Mouse (Mus musculus): ENCODE data around the gene Rilpl1.
"Not testable (repeated sequence)": the region's sequence is repeated elsewhere in the genome, so short reads cannot be mapped to it uniquely, and the experiment has no call there.

Gene Rilpl1

GRCm38 (mm10) chr5:124491732-124492131 is 39.5 kb downstream of the Rilpl1 start:
- no peak for DNase-seq

- no peak for DNase-seq
These were observed 42.3 kb downstream of the Rilpl1 start for GRCm38 (mm10) chr5:124488885-124489284.

GRCm38 (mm10) chr5:124485654-124486053 is 45.5 kb downstream of the Rilpl1 start:
- DNase-seq, result no peak

- DNase-seq, result no peak
These were observed 47.4 kb downstream of the Rilpl1 start for GRCm38 (mm10) chr5:124483655-124484396.

GRCm38 (mm10) chr5:124482966-124483654 is 48.1 kb downstream of the Rilpl1 start, which contains the start of gene Snrnp35:
Gene Snrnp35 (plus strand): TSS chr5:124483134.
- peak; percentile 89 for DNase-seq

- no peak for DNase-seq
These were observed 48.7 kb downstream of the Rilpl1 start for GRCm38 (mm10) chr5:124482436-124482965.

GRCm38 (mm10) chr5:124481714-124482113 is 49.5 kb downstream of the Rilpl1 start:
- DNase-seq, result no peak

- DNase-seq, result no peak
These were observed 51.1 kb downstream of the Rilpl1 start for GRCm38 (mm10) chr5:124480119-124480518.

- no peak for DNase-seq
These were observed 52.4 kb downstream of the Rilpl1 start for GRCm38 (mm10) chr5:124478873-124479204.

- DNase-seq, result no peak
These were observed 60.5 kb downstream of the Rilpl1 start for GRCm38 (mm10) chr5:124470591-124471171.

- peak; percentile 74 for DNase-seq
These were observed 61.7 kb downstream of the Rilpl1 start for GRCm38 (mm10) chr5:124469486-124469885.

GRCm38 (mm10) chr5:124468365-124468764 is 62.8 kb downstream of the Rilpl1 start:
- no peak for DNase-seq

- no peak for DNase-seq
These were observed 63.4 kb downstream of the Rilpl1 start for GRCm38 (mm10) chr5:124467766-124468165.

- no peak for DNase-seq
These were observed 66.3 kb downstream of the Rilpl1 start for GRCm38 (mm10) chr5:124464905-124465304.

GRCm38 (mm10) chr5:124463462-124463861 is 67.7 kb downstream of the Rilpl1 start:
- DNase-seq, result no peak

GRCm38 (mm10) chr5:124462297-124463025 is 68.7 kb downstream of the Rilpl1 start:
- DNase-seq, result no peak

- DNase-seq, result not testable (repeated sequence)
These were observed 70.3 kb downstream of the Rilpl1 start for GRCm38 (mm10) chr5:124460922-124461321.

- no peak for DNase-seq
These were observed 74.4 kb downstream of the Rilpl1 start for GRCm38 (mm10) chr5:124456762-124457161.

GRCm38 (mm10) chr5:124454082-124454419 is 77.1 kb downstream of the Rilpl1 start:
- DNase-seq, result no peak

GRCm38 (mm10) chr5:124453339-124454081 is 77.7 kb downstream of the Rilpl1 start:
- DNase-seq, result no peak

- DNase-seq, result no peak
These were observed 78.5 kb downstream of the Rilpl1 start for GRCm38 (mm10) chr5:124452494-124453228.
